Mouse (Mus musculus) megakaryocyte, embryonic 14.5 days (primary cell): ENCODE measurements around the gene Hdac4. TPM values are rescaled to one million over a fixed set of nuclear protein-coding genes. Genes with fewer than 3 reads are reported as not detected.

Source experiments
- H3K27me3 ChIP-seq: replicated peaks from 2 replicates; pipeline ENCODE3; 2012; ENCODE audit warnings: inconsistent platforms
- H3K36me3 ChIP-seq: replicated peaks from 2 replicates; pipeline ENCODE3; 2012; ENCODE audit warnings: low read length, inconsistent platforms, mixed read lengths
- H3K4me1 ChIP-seq: 2 replicates; pipeline ENCODE4 v1.6.1; 2012; ENCODE audit warnings: inconsistent platforms
- H3K4me3 ChIP-seq: replicated peaks from 2 replicates; pipeline ENCODE3; 2012; ENCODE audit warnings: moderate library complexity, mild to moderate bottlenecking, inconsistent platforms
- H3K9me3 ChIP-seq: 2 replicates; pipeline ENCODE4 v1.6.1; 2012; ENCODE audit warnings: inconsistent platforms
- FLI1 ChIP-seq: IDR thresholded peaks from 2 replicates; pipeline ENCODE4 v1.6.1; 2012; ENCODE audit warnings: low read length, inconsistent platforms, mixed read lengths
- GATA1 ChIP-seq: IDR thresholded peaks from 3 replicates; pipeline ENCODE4 v1.6.1; 2012; ENCODE audit warnings: mixed read lengths, low read length, inconsistent platforms, borderline replicate concordance
- polyA plus RNA-seq: library from polyadenylated mRNA; stranded (reverse); fragments of >175 nt; gene quantifications from 2 replicates; pipeline ENCODE4 v1.2.3, GENCODE M21; 2012; ENCODE audit warnings: low replicate concordance; ENCODE audit not compliant: insufficient read depth

The Hdac4 gene
- polyA plus RNA-seq, 1 experiment = 3.6 TPM

DNA sequence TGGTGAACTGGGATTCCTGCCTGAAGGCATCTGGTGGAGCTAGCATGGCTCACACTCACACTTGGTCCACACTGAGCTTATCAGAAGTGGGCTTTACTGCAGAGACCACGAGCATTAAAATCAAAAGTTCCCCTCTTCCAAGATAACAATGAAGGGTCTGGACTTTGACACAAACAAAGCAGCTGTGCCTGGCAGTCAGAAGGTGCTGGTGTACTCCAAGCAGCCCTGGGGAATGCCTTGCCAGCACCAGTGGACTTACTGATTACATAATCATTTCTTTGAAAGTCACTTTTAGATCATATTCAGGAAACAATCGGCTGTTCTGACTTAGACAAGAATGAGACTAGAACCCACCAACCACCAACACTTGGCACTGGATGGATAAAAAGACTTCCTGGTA is 140.3 kb downstream of the Hdac4 start:
- H3K9me3 ChIP-seq = no peaks in the 10 kb centered on the region
- TF ChIP-seq GATA1 (no peak), FLI1 (no peak)
- H3K36me3 ChIP-seq = peaks cover 3% of the 10 kb centered on the region
- H3K4me3 ChIP-seq = no peak overlapping the region
- H3K4me1 ChIP-seq = peaks cover 59% of the 10 kb centered on the region
- H3K27me3 ChIP-seq = no peaks in the 10 kb centered on the region

DNA sequence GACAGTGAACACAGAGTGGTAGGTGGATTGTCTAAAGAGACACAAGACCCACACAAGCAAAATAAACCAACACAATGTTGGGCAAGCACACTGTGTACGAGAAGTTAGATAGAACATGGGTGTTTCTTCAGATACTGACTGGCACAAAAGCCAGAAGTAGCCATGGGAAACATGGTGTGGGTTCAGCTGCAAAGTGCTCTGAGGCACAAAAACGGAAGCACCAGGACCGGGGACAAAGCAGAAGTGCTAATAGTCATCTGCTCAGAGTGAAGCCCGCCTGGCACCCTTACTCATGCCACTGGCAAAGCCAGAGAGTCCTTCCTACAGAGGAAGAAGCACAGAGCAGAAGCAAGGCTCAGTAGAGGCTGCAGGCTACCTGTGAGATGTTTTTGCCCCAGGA is 143.3 kb downstream of the Hdac4 start:
- H3K4me3 ChIP-seq = no peak overlapping the region
- no peaks in the 10 kb centered on the region for H3K9me3 ChIP-seq
- TF ChIP-seq GATA1 (no peak), FLI1 (no peak)
- H3K4me1 ChIP-seq = peaks cover 59% of the 10 kb centered on the region
- H3K27me3 ChIP-seq = no peaks in the 10 kb centered on the region
- H3K36me3 ChIP-seq = peaks cover 3% of the 10 kb centered on the region

DNA sequence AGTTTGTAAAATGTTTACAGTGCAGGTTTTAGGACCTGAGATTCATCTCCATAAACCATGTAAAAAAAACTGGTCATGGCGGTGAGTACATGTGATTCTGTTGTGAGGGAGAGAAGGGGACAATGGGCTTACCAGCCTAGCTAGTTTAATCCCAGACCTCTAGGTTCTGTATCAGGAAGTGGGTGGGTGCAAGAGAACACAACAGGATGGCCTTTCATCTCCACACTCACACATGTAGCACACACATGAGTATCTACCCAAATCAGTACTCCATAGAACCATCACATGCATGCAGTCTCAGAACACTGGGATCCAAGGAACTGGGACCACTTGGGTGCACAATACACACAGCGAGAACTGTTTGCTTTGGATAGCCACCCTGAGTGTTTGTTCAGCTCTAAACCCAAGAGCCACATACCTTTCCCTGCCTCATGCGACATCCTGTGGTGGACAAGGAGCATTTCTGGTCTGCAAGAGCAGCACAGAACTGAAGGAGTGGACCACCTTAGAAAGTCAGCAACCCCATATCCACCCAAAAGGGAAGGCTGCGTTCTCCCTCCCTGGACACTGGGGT is 143.9 kb downstream of the Hdac4 start:
- Histone ChIP-seq H3K9me3 (no peaks in the 10 kb centered on the region), H3K36me3 (peaks cover 3% of the 10 kb centered on the region), H3K27me3 (no peaks in the 10 kb centered on the region), H3K4me3 (no peak overlapping the region), H3K4me1 (peaks cover 59% of the 10 kb centered on the region)
- TF ChIP-seq GATA1 = no peak
- TF ChIP-seq FLI1 = no peak

DNA sequence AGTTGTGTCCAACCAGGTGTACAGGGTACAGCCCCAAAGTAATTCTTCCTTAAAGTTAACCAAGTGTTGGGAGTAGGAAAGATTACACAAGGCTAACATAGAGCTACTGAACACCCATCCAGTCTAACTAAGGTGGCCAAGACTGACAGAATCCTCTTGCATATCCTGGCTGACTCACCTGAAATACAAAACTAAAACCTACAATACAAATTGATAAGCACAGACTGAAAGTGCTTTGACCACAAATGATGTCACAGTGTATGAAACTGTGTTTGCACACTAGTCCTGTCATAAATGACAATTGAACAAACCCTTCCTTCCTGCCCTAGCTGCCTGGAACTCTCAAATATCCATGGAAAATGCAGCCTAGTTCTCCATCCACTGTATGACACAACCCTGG is 144.5 kb downstream of the Hdac4 start:
- H3K27me3 ChIP-seq = no peaks in the 10 kb centered on the region
- no peaks in the 10 kb centered on the region for H3K9me3 ChIP-seq
- H3K4me3 ChIP-seq = no peak overlapping the region
- peaks cover 59% of the 10 kb centered on the region for H3K4me1 ChIP-seq
- TF ChIP-seq GATA1 (no peak), FLI1 (no peak)
- H3K36me3 ChIP-seq = peaks cover 3% of the 10 kb centered on the region

DNA sequence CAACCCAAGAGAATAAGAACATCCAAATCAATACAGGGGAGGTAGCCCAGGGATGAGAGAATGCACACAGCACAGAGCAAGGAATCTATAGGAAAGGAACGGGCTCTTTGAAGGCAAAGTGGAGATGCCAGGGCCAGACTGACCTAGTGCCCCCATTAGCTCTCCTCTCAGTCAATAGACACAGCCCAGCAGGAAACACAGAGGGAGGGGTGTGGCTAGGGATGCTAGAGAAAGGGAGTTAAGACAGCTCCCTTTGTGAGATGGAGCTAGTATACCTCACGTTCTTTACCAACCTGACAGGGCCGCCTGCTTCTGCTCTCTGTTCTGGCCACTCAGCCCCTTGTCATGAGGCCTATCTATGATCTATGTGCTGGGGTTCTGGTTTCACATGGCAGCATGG is 144.9 kb downstream of the Hdac4 start:
- no peak overlapping the region for H3K4me3 ChIP-seq
- H3K36me3 ChIP-seq = peaks cover 3% of the 10 kb centered on the region
- peaks cover 55% of the 10 kb centered on the region for H3K4me1 ChIP-seq
- no peaks in the 10 kb centered on the region for H3K27me3 ChIP-seq
- no peaks in the 10 kb centered on the region for H3K9me3 ChIP-seq
- no peak for TF ChIP-seq FLI1
- TF ChIP-seq GATA1 = no peak

DNA sequence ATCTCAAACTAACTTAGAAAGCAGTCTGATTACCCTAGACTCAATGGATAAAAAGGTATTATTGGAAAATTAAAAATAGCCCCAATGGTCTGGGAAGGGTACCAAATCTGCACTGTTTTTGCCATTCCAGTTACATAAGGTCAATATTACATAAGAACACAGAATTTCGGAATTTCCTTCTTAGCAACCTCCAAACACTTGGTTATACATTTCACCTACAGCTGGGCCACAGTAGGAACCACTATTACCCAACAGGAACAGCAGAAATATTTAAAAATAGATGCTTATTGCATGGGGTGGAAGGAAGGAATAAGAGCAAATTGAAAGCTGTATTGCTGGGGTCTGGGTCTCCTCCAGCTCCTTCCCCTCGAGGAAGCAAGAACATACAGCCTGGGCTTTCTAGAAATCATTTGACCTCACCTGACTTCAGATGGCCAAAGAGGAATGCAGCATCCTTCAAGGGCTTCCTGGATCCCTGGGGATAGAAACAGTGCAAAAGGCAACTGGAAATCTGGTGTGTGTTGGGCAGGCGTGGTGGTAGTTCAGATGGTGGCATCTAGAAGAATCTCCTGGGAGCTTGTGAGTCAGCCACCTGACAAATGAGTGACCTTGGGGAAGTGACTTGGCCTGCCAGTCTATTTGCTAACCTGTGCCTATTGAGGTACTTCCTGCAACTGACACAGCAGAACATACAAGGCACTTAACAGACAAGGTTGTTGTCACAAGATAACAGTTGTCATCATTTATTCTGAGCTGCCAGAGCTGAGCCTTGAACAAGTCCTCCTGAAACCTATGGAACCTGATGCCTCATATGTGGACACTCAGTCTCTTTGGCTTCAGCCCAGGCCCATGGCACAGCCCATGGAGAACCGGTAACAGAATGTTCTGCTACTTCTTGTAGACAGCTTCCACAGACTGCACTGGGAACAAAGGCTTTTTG is 146.8 kb downstream of the Hdac4 start:
- Histone ChIP-seq H3K27me3 (no peaks in the 10 kb centered on the region), H3K4me1 (peaks cover 39% of the 10 kb centered on the region), H3K36me3 (no peaks in the 10 kb centered on the region), H3K4me3 (no peak overlapping the region), H3K9me3 (0 out of 2 replicates have a peak, but pooled peaks cover 2% of the 10 kb centered on the region)
- TF ChIP-seq GATA1 (no peak), FLI1 (no peak)

DNA sequence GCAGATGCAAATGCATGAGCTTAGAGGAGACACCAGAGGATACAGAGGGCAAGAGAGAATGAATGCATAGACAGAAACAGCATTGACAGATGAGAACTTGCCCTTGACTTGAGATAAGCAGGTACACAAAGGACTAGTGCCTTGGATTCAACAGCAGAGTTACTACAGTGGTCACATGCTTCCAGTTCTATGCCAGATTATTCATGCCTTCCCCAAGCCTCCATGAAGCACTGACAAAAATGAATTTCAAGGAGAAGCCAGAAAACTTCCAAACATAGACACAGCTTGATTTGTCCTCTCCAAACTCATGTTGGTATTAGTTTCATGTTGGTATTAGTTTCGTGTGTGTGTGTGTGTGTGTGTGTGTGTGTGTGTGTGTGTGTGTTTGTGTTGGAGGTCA is 149.8 kb downstream of the Hdac4 start:
- H3K4me3 ChIP-seq = no peak overlapping the region
- TF ChIP-seq GATA1 (no peak), FLI1 (no peak)
- H3K27me3 ChIP-seq = no peaks in the 10 kb centered on the region
- peaks cover 11% of the 10 kb centered on the region for H3K9me3 ChIP-seq
- peaks cover 13% of the 10 kb centered on the region for H3K4me1 ChIP-seq
- peaks cover 2% of the 10 kb centered on the region for H3K36me3 ChIP-seq

DNA sequence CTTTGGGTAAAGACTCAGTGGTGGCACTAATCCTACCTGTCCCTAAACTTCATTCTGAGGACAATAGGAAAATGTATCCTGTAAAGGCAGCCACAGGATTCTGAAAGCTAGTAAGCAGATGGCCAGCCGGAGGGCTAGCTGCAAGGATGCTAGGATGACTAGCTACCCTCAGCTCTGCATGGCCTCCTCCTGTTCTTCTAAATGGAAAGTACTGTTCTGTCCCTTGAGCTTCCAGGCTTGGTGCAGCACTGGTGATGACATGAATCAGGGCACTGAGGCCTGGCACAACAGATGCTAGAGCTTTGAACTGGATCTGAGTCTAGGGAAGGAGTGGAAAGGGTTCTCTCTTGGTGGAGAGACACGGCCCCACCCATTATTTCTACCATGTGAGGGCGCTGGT is 150.6 kb downstream of the Hdac4 start:
- no peak for TF ChIP-seq GATA1
- TF ChIP-seq FLI1 = no peak
- no peak overlapping the region for H3K4me3 ChIP-seq
- no peaks in the 10 kb centered on the region for H3K27me3 ChIP-seq
- H3K9me3 ChIP-seq = peaks cover 11% of the 10 kb centered on the region
- peaks cover 10% of the 10 kb centered on the region for H3K4me1 ChIP-seq
- H3K36me3 ChIP-seq = peaks cover 2% of the 10 kb centered on the region

DNA sequence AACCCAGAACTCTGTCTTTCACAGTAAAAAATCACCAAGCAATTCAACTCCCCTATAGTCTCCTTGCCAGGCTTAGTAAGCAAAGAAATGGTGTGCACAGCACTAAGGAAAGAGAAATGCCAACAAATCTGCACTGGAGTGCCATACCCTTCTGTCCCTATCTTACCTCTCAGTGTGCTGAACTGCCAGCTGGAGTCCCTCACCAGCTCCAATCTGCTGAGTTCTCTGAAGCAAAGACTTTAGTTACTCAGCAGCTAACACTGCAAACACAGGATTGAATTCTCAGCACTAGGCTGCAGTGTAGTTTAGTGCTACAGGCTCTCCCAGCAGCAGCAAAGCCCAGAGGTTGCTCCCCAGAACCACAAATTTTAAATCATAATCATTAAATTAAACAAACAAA is 151.5 kb downstream of the Hdac4 start:
- Histone ChIP-seq H3K36me3 (peaks cover 2% of the 10 kb centered on the region), H3K27me3 (no peaks in the 10 kb centered on the region)
- no peak for TF ChIP-seq FLI1
- no peak for TF ChIP-seq GATA1

DNA sequence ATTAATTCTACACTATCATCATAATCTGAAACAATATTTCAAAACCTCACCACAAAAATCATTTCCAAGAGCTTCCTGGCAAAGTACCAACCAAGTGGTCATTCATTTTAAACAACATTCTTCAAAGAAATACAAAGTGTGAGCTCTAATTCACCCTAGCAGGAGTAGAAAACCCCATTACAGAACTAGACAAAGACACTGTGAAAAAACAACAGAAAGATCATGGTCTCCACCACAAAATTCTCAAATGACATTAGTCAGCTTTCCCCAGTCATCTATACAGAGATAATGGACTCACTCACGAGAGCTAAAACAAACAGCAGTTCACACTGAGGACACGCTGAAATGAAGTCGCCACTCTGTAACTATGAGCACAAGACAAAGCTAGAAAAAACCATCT is 153.4 kb downstream of the Hdac4 start:
- Histone ChIP-seq H3K27me3 (no peaks in the 10 kb centered on the region), H3K9me3 (peaks cover 11% of the 10 kb centered on the region), H3K4me3 (no peak overlapping the region), H3K36me3 (peaks cover 2% of the 10 kb centered on the region), H3K4me1 (no peaks in the 10 kb centered on the region; the same call in 1 of the 2 replicates)
- no peak for TF ChIP-seq FLI1
- no peak for TF ChIP-seq GATA1

More for the DNA sequence above, 151.5 kb downstream of the Hdac4 start:
- H3K9me3 ChIP-seq = peaks cover 11% of the 10 kb centered on the region
- no peak overlapping the region for H3K4me3 ChIP-seq
- H3K4me1 ChIP-seq = peaks cover 4% of the 10 kb centered on the region
